Mouse (Mus musculus) liver, postnatal 0 days (tissue): ENCODE data around the gene Axl. TPM values are rescaled to one million over a fixed set of nuclear protein-coding genes. Genes with fewer than 3 reads are reported as not detected.

Experiments
- ATAC-seq: fragments of 200-750 bp; cut with Nextera tagmentation; 2 replicates; pipeline ENCODE4 v1.8.0; 2017; ENCODE audit warnings: mild to moderate bottlenecking, moderate library complexity
- DNase-seq: peaks from one replicate; pipeline ENCODE4 v3.0.0-alpha.2; 2016
- H3K27ac ChIP-seq: fragments of 300-500 bp; sonication (generic); 2 replicates; pipeline ENCODE4 v1.5.1; 2014; ENCODE audit warnings: antibody characterized with exemption, moderate library complexity, mild to moderate bottlenecking, low read depth
- H3K27me3 ChIP-seq: fragments of 300-500 bp; sonication (generic); 2 replicates; pipeline ENCODE4 v1.6.1; 2014; ENCODE audit warnings: low read length, control low read depth, mixed read lengths; ENCODE audit not compliant: insufficient read depth
- H3K36me3 ChIP-seq: fragments of 300-500 bp; sonication (generic); replicated peaks from 2 replicates; pipeline ENCODE4 v1.6.1; 2014; ENCODE audit warnings: mild to moderate bottlenecking, control low read depth, low read length, moderate library complexity, mixed read lengths; ENCODE audit not compliant: insufficient read depth
- H3K4me1 ChIP-seq: fragments of 300-500 bp; sonication (generic); 2 replicates; pipeline ENCODE4 v1.6.1; 2014; ENCODE audit warnings: antibody characterized with exemption, mild to moderate bottlenecking, control low read depth; ENCODE audit not compliant: insufficient read depth
- H3K4me2 ChIP-seq: fragments of 300-500 bp; sonication (generic); 2 replicates; pipeline ENCODE4 v1.6.1; 2014; ENCODE audit warnings: low read depth, mild to moderate bottlenecking, low read length, moderate library complexity, mixed read lengths
- H3K4me3 ChIP-seq: fragments of 300-500 bp; sonication (generic); 2 replicates; pipeline ENCODE4 v1.5.1; 2014; ENCODE audit warnings: low read depth, low read length
- H3K9ac ChIP-seq: fragments of 300-500 bp; sonication (generic); replicated peaks from 2 replicates; pipeline ENCODE4 v1.6.1; 2014; ENCODE audit warnings: mild to moderate bottlenecking, moderate library complexity
- H3K9me3 ChIP-seq: fragments of 300-500 bp; sonication (generic); 2 replicates; pipeline ENCODE4 v1.6.1; 2016; ENCODE audit warnings: mild to moderate bottlenecking, control low read depth, low read length, mixed read lengths
- CTCF ChIP-seq: sonication (generic); IDR thresholded peaks from 2 replicates; pipeline ENCODE4 v1.5.1; 2016; ENCODE audit warnings: antibody characterized with exemption, low read depth
- EP300 ChIP-seq: IDR thresholded peaks from 2 replicates; pipeline ENCODE4 v1.6.1; 2016; ENCODE audit warnings: antibody characterized with exemption, low read depth, mild to moderate bottlenecking
- WGBS: fragments of 180-500 bp; shearing (Covaris S2); extraction: QIAGEN DNeasy Blood & Tissue Kit; methylation state at CpG from one replicate; pipeline ENCODE4 v1.1.7; 2014; ENCODE audit not compliant: insufficient replicate concordance; 5-methylcytosine and 5-hydroxymethylcytosine counted together
- microRNA-seq: library from miRNA; unstranded; fragments of <30 nt; microRNA quantifications from one replicate; pipeline ENCODE4, GENCODE M21; 2016
- polyA plus RNA-seq: library from polyadenylated mRNA; unstranded; fragments of >200 nt; fragmentation: Nextera tagmentation; extraction: Ambion mirVana; gene quantifications from 2 replicates; pipeline ENCODE4 v1.2.1, GENCODE M21; 2015

Gene Axl
- polyA plus RNA-seq, 1 experiment from 2014 or later = 26.6 TPM

GRCm38 (mm10) chr7:25712801-25713200, 75.7 kb downstream of the Axl start:
- H3K36me3 ChIP-seq = peaks cover 33% of the 10 kb centered on the region
- TF ChIP-seq CTCF = no peak
- no peak for TF ChIP-seq EP300
- ATAC-seq (no peak), DNase-seq (no peak)
- no peak overlapping the region for H3K27ac ChIP-seq
- no peak overlapping the region for H3K4me2 ChIP-seq
- H3K9ac ChIP-seq = no peak overlapping the region
- WGBS = 82% methylated on average over 9 of the region's 9 CpGs
- no peaks in the 10 kb centered on the region for H3K9me3 ChIP-seq
- peaks cover 27% of the 10 kb centered on the region for H3K4me1 ChIP-seq
- no peaks in the 10 kb centered on the region for H3K27me3 ChIP-seq
- H3K4me3 ChIP-seq = no peak overlapping the region

- H3K4me1 ChIP-seq = peaks cover 34% of the 10 kb centered on the region
- H3K27ac ChIP-seq = peak overlapping the region; percentile 70
- H3K27me3 ChIP-seq = no peaks in the 10 kb centered on the region
- no peaks in the 10 kb centered on the region for H3K9me3 ChIP-seq
- peaks cover 33% of the 10 kb centered on the region for H3K36me3 ChIP-seq
- 25% methylated on average over 7 of the region's 7 CpGs for WGBS
- ATAC-seq (peak; percentile 56; the same call in 1 of the 2 replicates), DNase-seq (peak; percentile 53)
- no peak overlapping the region for H3K9ac ChIP-seq
- TF ChIP-seq CTCF (no peak; the same call in 1 of the 2 replicates), EP300 (no peak)
- no peak overlapping the region for H3K4me3 ChIP-seq
- H3K4me2 ChIP-seq = 0 out of 2 replicates have a peak overlapping the region, but pooled peaks have one; percentile 9
Measured at GRCm38 (mm10) chr7:25711731-25712197, 76.7 kb downstream of the Axl start.

- peak; percentile 7; the same call in 1 of the 2 replicates for ATAC-seq
- Histone ChIP-seq H3K4me1 (peaks cover 40% of the 10 kb centered on the region), H3K9ac (no peak overlapping the region), H3K4me2 (no peak overlapping the region), H3K27me3 (no peaks in the 10 kb centered on the region), H3K4me3 (no peak overlapping the region), H3K36me3 (peaks cover 33% of the 10 kb centered on the region), H3K27ac (peak overlapping the region; percentile 70), H3K9me3 (no peaks in the 10 kb centered on the region)
- WGBS = 58% methylated on average over 5 of the region's 5 CpGs
- no peak for DNase-seq
- TF ChIP-seq CTCF = no peak
Measured at GRCm38 (mm10) chr7:25711165-25711564, 77.3 kb downstream of the Axl start.

GRCm38 (mm10) chr7:25710519-25711130, 77.9 kb downstream of the Axl start:
- 0 out of 2 replicates have a peak overlapping the region, but pooled peaks have one; percentile 2 for H3K9ac ChIP-seq
- WGBS = 37% methylated on average over 7 of the region's 7 CpGs
- ATAC-seq = no peak
- peaks cover 28% of the 10 kb centered on the region for H3K36me3 ChIP-seq
- H3K4me1 ChIP-seq = peaks cover 44% of the 10 kb centered on the region
- peak overlapping the region; percentile 70 for H3K27ac ChIP-seq
- TF ChIP-seq EP300 (no peak), CTCF (no peak)
- no peaks in the 10 kb centered on the region for H3K9me3 ChIP-seq
- no peak overlapping the region for H3K4me2 ChIP-seq
- DNase-seq = no peak
- H3K27me3 ChIP-seq = no peaks in the 10 kb centered on the region
- no peak overlapping the region for H3K4me3 ChIP-seq

- DNase-seq (no peak), ATAC-seq (no peak)
- H3K9ac ChIP-seq = peak overlapping the region; percentile 2; the same call in 1 of the 2 replicates
- H3K36me3 ChIP-seq = peaks cover 24% of the 10 kb centered on the region
- TF ChIP-seq CTCF (no peak), EP300 (no peak)
- H3K27ac ChIP-seq = 0 out of 2 replicates have a peak overlapping the region, but pooled peaks have one; percentile 70
- H3K9me3 ChIP-seq = no peaks in the 10 kb centered on the region
- peaks cover 51% of the 10 kb centered on the region for H3K4me1 ChIP-seq
- H3K4me3 ChIP-seq = no peak overlapping the region
- 0 out of 2 replicates have a peak overlapping the region, but pooled peaks have one; percentile 9 for H3K4me2 ChIP-seq
- 50% methylated on average over 12 of the region's 12 CpGs for WGBS
- H3K27me3 ChIP-seq = no peaks in the 10 kb centered on the region
Measured at GRCm38 (mm10) chr7:25709961-25710360, 78.5 kb downstream of the Axl start.

GRCm38 (mm10) chr7:25707581-25708292, 80.8 kb downstream of the Axl start:
- no peaks in the 10 kb centered on the region for H3K9me3 ChIP-seq
- WGBS = 39% methylated on average over 15 of the region's 15 CpGs
- H3K4me2 ChIP-seq = no peak overlapping the region
- H3K4me3 ChIP-seq = no peak overlapping the region
- no peaks in the 10 kb centered on the region for H3K27me3 ChIP-seq
- peak overlapping the region; percentile 85 for H3K27ac ChIP-seq
- DNase-seq (peak; percentile 53), ATAC-seq (peak; percentile 31)
- peaks cover 62% of the 10 kb centered on the region for H3K4me1 ChIP-seq
- peaks cover 8% of the 10 kb centered on the region; the same call in 1 of the 2 replicates for H3K36me3 ChIP-seq
- H3K9ac ChIP-seq = peak overlapping the region; percentile 5; the same call in 1 of the 2 replicates
- TF ChIP-seq EP300 = no peak
- TF ChIP-seq CTCF = no peak

Small RNAs within 50 kb of the gene (microRNA-seq; reads per million reads assigned to microRNA genes)
- gene Gm24865 = not detected

Other genes with a start within 250 kb of the Axl start
- 0.08 TPM in 1 of 2 replicates, not detected in the other for gene Ceacam2, start 248.8 kb downstream of the Axl start, polyA plus RNA-seq
- 0.20 TPM in 1 of 2 replicates, not detected in the other for gene Erich4, start 172.8 kb downstream of the Axl start, polyA plus RNA-seq
- gene Dmac2, start 169.3 kb downstream of the Axl start, polyA plus RNA-seq = 12.2 and 13.7 TPM in 2 replicates
- 3.7 and 4.1 TPM in 2 replicates for gene B3gnt8, start 162.1 kb downstream of the Axl start, polyA plus RNA-seq
- 106 and 123 TPM in 2 replicates for gene Bckdha, start 129.7 kb downstream of the Axl start, polyA plus RNA-seq
- 44.5 and 49.2 TPM in 2 replicates for gene Exosc5, start 129.5 kb downstream of the Axl start, polyA plus RNA-seq
- gene Tmem91, start 113.5 kb downstream of the Axl start, polyA plus RNA-seq = 0.58 and 0.76 TPM in 2 replicates
- gene B9d2, start 107.9 kb downstream of the Axl start, polyA plus RNA-seq = 15.0 and 16.0 TPM in 2 replicates
- 5.1 and 6.1 TPM in 2 replicates for gene Tgfb1, start 101.7 kb downstream of the Axl start, polyA plus RNA-seq
- gene Ccdc97, start 69.6 kb downstream of the Axl start, polyA plus RNA-seq = 6.7 and 6.8 TPM in 2 replicates
- gene Hnrnpul1, start 33.9 kb downstream of the Axl start, polyA plus RNA-seq = 21.4 and 22.6 TPM in 2 replicates
- gene Cyp2s1, start 28.2 kb upstream of the Axl start, polyA plus RNA-seq = 0.65 and 0.92 TPM in 2 replicates
- gene Cyp2b10, start 108.9 kb upstream of the Axl start, polyA plus RNA-seq = 3.4 and 5.8 TPM in 2 replicates